Mouse (Mus musculus): ENCODE measurements around the gene Gm10188.

The Gm10188 gene

DNA sequence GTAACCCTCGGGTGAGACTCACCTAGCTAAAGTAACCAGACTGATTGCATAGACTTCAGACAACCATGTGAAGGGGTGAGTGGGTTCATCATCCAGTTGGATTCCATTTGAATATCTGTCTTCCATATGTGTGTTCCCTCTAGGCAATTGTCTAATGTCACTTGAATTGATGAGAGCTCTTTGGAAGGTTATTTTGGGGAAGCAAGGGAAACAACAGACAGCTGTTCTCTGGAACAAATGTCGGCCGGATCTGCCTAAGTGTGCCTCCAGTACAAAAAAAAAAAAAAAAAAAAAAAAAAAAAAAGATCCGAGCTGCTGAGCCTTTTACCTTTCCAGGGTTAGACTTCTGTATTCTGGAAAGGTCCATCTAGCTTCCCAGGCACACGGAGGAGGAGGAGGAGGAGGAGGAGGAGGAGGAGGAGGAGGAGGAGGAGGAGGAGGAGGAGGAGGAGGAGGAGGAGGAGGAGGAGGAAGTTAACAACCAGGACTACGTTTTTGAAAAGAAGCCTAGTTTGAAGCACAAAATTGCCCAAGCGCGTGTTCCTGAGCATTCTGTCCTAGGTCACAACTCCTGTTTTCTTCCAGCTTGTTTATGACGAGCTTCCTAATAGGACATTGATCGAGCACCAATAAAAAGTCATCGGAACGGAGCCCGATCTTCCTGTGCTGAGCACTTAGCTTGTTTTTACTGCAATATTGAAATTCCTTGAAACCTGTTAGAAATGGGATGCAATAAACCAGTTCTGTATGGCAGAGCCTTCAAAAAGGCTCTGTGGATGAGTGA, 3.1 kb downstream of the Gm10188 start:
- DNase-seq: no peak

DNA sequence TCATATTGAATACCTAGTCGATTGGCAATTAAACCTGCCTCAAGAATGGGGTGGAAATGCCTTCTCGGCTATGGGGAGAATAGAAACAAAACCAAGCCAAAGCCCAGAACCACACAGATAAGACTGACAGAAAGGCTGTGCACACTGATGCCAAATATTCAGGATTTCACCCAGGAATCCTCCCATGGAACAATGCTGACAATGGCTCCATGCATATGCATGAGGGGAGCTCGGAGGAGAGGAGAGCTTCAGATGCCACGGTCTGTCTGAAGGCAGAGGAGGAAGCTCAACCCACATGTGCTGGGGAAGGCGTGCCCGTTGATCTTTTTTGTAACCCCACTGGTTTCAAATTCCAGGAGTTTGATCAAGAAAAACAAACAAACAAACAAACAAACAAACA, 7.4 kb downstream of the Gm10188 start:
- DNase-seq: no peak

DNA sequence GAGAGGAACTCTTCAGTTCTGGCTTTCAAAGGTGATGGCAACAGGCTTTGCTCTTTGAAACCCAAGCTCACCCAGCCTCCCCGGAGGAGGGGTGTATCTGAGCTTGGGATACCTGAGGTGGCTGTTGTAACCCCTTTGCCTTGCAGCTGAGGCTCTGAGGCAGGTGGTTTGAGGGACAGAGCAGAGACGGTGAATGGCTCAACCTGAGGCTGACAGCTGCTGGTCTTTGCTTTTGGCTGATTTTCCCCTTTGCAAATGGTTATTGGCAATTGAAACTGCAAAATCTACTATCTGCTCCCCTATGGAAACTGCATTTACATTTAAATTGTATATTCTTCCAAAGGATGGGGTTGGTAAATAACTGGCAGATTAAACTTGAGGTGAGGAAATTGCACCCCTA, 7.9 kb downstream of the Gm10188 start:
- no peak for DNase-seq

DNA sequence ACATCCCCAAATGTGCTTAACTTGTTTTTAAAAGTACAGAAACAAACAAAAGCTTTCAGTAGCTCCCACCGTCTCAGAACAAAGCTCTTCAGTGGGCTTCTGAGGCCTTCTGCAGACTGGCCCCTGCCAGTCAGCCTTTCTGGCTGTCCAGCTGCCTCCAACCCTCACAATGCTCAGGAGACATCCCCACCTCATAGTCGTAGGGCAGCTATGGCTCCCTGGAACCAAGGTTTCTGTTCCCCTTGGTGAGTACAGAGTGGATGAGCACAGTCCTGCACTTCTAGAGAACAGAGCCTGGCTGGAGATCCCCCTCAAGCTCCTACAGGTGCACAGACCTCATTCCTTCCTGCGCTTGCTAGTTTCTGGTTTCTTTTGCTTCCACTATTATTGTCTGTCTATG, 13.3 kb downstream of the Gm10188 start:
- DNase-seq: no peak

DNA sequence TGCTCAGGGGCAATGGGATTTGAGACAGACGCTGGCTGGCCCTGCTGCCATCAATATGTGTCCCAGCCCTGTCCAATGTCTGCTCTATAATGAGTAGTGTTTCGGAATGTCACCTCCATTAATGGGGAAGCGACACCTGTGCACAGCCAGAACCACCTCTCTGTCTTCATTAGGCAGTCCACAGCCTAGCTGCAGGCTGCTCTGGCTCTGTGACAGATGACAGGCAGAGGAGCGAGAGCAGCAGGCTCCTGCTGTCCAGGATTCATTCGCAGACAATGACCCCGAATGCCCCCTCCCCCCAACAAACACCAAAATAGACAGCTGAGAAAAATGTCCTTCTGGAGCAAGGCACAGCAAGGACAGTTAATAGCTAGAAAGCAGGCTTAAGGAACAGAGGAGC, 16.5 kb downstream of the Gm10188 start:
- DNase-seq: no peak

DNA sequence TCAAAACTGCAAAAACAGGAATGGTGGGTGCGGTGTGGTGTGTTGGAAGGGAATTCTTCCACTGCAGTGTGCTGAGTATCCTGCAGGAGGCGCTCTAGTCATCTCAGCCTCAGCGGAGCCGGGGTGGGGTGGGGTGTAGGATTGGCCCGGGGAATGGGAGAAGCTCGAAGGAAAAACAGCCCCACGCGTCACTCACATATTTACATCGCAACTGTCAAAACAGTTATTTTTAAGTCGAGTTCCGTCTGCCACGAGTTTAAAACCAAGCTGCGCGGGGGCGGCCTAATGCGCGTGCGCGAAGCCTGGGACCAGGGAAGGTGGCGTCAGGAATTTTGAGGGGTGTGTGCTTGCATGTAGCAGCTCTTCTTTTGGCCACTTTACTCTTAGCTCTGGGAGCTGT, 17.3 kb downstream of the Gm10188 start:
- peak; percentile 56 for DNase-seq

DNA sequence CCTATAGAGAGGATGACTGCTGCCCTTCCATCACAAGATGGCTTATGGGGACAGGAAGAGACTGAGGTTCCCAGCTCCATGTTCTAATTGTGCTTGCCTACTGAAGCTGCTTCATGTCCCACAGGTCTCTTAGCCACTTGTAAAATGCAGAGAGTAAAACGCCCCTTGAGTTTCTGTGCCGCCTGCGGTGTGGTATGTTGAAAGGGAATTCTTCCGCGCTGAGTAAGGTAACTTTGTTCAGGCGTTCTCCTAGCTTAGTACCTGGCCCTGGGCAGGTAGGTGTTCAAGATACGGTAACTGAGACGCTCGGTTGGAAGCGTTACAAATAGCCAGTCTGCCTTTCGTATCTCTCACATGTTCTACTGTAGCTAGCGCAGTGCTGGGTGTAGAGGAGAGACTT, 17.9 kb downstream of the Gm10188 start:
- DNase-seq: no peak

DNA sequence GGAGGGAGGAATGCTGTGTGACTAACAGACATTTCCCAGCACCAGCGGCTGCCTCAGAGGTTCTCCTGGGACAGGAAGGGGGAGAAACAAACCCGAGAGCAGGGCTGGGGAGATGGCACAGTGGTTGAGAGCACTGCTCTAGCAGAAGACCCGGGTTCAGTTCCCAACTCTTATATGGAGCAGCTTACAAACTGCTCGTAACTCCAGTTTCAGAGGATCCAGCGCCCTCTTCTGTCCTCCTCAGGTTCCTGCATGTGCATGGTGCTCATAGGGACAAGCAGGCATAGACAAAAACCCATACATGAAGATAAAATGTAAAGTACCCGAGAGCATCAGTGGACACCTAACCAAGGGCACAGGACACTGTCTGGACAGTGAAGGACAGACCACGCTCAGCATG, 18.6 kb downstream of the Gm10188 start:
- DNase-seq: peak; percentile 50

DNA sequence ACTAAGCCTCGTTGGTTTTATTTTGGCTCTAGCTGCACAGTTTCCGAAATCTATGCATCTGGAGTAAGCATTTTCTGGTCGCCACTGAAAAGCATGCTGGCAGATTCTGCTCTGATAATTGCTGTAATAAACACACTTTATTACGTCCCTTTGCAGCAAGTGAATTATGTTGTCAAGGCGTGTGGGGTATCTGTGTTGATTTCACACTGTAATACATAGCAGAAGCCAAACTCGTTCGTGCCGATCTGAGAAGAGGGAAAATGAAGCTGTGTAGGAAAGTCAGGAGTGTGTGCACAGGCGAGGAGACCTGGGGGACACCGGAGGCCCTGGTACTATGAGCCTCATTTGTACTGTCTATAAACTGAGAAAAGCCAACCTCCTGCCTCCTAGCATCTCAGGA, 20.2 kb downstream of the Gm10188 start:
- DNase-seq: no peak

DNA sequence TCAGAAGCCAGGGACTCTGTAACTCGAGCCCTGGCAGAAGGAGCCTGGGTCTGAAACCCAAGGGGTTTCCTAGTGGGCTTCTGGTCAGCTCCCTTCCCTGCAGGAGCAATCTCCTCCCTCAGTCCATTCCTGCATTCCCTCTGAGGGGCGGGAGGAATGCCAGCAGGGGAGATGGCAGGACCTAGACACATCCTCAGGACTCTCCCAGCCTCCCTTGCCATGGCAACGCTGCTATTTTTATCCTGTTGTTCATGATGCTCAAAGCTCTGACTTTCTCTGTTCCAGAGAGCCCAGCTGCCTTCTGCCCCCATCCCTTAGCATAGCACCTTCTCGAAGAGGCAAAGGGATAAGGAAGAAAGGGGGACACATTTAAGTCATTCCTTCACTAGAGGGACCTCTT, 21.4 kb downstream of the Gm10188 start:
- DNase-seq: no peak

DNA sequence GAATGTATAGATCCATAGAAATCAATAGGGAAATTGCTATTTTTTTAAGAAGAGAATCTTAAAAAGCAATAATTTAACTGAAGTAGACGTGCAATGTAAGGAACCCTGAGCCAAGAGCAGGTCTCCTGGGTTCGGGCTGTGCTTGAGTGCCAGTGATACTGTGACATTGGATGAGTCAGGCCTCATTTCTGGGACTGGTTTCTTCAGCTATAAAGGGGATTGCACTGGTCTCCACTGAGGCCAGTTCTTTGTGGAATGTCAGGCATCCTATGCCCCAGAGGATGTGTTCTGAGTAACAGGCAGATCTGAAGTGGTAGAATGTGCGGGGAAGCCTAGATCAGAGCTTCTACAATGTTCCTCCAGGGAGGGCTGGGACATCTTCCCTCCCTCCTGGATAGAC, 22.7 kb downstream of the Gm10188 start:
- no peak for DNase-seq

DNA sequence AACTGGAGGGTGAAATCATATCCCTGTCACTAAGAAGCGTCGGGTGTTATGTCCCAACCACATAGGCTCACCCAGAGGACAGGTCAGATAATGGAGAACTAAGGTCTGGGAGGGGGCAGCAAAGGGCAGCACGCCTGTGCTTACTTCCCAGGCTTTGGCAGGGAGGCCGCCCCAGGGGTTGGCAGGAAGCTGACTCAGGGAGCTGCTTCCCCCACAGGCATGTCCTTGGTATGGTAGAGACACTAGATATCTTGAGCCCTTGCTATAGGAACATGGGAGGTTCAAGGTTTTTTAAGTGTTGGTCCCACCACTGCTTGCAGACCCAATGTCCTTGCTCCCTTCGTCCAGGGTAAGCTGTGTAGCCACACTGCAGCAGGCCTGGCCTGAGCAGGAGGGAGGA, 23.6 kb downstream of the Gm10188 start:
- DNase-seq: no peak

DNA sequence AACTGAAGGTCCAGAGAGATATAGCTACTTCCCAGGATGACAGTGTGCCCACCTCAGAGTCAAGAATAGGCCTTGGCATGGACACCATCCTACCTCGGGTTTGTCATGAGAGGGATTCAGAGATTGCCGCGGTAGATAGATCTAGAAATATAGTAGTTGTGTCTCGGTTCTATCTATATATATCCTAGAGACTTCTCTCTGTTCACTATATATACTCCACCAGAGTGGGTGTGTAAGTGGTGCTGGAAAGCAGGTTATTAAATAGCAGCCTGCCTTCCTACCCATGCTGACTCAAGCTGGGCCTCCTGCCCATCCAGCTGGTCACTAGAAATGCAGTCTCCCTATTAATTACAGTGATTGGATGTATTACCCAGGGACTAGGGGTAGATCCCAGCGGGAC, 26.8 kb downstream of the Gm10188 start:
- no peak for DNase-seq

DNA sequence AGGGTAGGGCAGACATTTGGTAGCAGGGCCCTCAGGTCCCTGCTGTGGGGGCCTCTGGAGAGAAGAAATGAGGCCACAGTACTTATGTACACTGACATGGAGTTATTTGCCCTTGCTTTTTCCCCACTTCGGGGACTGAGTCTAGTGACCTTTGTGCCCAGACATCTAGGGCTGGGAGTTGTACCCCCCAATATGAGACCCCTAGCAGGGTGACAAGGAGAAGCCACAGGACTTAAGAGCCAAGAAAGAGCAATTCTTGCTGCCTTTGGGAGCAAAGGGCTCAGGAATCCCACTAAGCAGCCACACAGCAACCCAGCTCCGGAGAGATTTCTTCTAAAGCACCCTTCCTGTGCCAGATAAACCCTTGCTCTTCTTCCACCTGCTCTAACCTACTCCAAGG, 27.6 kb downstream of the Gm10188 start:
- DNase-seq: no peak

DNA sequence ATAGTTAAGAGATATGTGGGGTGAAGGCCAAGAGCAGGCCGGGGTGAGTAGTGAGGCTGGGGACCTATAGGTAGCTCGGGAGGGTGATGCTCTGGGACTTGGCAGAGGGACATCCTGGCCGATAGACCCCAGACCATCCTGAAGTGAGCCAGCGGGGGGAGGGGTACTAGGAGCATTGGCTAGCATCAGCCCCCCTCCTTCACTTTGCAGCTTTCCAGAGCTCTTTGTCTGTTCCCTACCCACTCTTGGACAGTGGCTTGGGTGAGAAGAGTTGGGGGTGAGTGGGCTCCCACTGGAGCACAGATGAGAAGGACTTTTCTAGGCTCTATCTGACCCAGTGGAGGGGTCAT, 28.1 kb downstream of the Gm10188 start:
- DNase-seq: no peak

DNA sequence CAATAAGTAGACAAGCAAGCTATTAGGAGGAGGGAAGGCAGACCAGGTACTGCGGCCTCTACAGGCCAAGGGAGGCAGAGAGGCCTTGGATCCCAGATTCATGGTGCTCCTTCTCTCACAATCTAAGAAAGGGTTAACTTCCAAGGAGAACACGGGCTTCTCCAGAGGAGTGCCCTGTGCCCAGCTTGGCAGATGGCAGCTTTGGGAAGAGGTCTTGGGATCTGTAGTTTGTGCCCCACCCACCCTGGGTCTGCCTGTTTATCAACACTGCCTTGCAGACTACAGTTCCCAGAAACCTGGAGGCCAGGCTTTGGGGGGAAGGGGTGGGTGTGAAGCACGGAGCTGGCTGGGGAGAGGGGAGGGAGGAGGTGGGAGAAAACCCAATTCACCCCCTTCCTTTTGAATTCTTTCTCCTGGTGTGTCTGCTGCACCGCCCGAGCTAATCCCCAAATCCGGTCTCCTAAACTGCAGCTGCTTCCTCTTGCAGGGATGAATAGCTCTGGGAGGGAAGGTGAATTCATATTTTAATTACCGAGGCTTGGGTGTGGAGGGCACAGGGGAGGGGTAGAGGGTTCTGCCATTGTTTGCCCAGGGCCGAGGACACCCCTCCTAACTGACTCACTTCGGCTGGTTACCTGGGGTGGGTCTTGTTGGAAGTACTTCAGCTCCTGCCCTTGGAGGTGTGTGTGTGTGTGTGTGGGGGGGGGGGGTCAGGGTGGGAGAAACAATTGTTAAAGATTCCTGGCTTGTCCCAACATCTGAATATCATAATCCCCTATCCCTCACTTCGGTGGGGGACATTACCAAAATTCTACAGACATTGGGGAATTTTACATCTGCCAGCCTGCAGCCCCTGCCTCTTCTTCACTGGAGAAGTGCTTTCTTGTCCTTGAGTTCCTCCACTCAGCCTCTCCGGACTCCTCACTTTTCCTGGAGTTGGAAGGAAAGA, 28.7 kb downstream of the Gm10188 start:
- peak; percentile 2 for DNase-seq

DNA sequence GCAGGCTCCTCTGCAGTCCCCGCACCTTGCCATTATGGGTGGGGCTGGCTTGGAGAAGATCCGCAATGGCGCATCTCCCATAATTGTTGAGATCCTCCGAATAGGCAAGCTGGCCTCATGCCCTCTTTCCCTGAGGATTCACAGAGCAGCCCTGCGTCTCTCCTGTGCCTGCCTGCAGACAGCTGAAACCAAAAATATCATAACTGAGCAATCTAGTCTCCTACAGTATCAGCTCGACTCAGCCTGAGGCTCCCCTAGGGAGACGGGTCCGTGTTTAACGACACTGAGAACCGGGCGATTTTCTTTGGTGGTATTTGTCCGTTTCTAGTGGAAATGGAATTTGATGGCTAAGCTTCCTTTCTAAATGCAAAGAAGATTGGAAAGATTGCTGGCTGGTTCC, 29.6 kb downstream of the Gm10188 start:
- peak; percentile 2 for DNase-seq

DNA sequence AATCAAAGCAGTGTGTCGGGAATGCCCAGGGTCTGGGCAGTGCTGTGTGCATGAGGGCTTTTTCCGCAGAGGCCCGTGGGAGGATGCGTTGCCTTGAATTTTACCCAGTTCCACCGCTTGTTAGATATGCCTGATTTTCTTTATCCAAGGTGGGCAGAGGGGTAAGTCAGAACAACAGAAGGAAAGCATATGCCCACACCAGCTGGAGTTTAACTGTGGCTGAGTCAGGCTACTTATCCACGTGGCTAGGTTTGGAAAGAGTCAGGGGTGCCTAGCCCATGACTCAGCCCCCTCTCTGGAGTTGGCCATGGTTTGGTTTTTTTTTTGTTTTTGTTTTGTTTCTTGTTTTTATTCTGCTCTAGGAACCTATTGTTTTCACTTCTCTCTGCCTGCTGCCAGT, 30.3 kb downstream of the Gm10188 start:
- peak; percentile 0 for DNase-seq

DNA sequence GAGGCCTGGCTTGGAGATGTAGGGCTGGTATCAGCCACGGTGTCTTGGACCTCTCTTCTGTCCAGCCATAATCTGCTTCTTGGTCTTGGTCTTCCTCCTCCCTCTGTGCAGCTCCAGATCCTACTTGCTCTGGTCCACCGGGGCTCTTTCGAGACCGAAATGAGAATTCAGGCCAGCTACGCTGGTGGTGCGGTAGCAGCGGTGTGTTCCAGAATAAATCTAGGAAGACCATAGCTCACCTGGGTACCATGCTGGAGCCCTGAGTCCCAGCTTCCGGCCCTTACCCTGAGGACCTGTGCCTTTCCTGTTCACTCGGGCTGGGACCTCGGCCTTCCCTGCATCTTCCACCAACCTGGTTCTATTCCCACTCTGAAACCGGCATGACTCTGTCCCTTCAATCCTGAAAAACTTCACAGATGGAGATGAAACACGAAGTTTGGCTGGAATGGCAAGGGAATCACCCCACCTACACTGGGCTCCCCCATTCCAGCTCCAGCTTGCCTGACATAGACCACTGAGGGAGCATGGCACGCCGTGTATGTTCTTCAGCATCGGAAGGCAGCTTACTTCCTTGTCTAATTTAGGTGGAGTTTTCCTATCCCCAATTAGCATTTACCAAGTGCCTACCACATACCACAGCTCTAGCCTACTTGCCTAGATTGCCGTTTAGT, 31.0 kb downstream of the Gm10188 start:
- DNase-seq: no peak

DNA sequence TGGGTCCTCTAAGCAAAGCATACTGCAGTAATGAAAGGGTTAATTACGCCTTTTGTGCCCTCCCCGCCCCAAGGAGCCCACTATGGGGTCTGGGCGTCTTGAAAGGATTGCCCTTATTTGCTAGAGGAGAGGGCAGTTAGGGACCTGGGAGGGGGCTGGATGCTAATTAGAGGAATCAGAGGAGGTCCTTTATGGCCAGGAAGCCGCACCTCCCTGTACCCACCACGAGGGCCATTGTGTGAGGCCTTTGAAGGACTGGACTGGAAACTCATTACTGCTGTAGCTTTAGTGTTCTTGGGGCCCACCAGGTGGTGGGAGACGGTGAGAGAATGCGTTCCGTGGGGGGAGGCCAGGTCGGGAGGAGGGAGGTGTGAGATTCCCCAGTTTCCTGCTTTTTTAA, 31.9 kb downstream of the Gm10188 start:
- no peak for DNase-seq

DNA sequence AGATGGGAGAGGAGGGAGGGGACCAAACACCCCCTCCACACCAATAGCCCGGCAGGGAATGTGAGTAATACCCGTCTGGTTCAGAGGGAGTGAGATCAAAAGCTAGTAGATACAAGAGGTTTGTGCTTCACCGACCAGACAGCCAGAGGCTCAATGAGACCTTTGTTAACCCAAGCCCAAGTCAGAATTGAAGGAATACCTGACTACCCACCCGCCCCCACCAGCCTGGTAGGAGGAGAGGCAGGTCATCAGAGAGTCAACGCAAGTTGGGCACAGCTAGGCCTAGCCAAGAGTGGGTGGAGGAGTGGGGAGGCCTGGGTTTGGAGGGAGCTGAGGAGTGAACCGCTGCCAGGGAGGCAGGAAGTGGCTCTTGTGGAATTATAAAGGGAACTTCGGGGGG, 33.2 kb downstream of the Gm10188 start:
- no peak for DNase-seq

DNA sequence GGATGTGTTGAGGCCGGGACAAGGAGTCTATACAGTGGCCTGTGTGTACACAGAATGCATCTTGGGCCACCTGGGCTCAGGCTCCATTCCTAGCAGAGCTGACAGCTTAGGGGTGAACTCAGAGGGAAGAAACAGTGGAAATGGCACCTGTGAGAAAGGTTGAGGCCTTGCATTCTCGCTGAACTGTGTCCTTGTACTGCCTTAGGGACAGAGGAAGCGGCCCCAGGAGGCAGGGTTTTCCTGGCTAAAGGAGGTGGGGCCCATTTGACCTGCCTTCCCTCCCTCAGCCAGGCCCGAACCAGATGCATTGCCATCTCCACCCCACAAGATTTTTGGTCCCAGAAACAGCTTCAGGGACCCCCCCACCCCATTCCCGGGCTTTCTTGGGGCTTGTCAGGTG, 33.9 kb downstream of the Gm10188 start:
- DNase-seq: no peak

DNA sequence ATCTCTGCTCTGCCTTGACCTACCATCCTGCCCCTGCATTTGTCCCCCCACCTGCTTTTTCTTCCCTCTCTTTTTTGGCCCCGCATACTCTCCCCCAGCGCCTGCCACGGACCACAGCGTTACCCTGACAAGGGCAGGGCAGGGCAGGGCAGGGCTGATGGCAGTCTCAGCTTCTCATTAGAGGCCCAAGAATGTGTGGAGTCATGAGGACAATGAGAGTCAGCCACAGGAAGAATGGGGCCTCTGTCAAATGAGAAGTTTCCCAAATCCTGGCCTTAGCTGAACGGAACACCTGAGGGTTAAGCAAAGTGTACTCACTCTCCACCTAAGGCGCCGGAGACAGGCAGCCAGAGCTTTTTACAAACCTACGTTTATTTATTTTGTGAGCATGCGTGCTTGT, 34.5 kb downstream of the Gm10188 start:
- no peak for DNase-seq

DNA sequence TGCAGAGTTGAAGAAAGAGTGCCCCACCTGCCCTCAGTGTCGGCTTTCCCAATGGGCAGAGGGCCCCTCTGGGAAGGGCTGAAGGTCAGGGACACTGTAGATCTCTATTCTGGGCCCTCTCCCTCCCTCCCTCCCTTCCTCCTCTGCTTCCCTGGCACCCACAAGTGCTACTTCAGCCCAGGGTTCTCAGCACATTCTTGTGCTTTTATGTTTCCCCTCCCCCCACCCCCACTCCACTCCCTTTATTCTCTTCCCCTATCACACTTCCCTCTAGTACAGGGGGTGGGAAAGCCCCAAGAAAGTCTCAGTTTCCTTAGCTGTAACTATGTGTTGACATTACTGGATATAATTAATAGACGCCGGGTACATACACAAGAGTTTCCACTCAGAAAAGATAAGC, 34.9 kb downstream of the Gm10188 start:
- DNase-seq: no peak
